Mouse (Mus musculus) ES-CJ7 (cell line): ENCODE measurements at regions not wholly inside any gene's neighbourhood (a gene's known extent, or its start where the extent isn't known, plus 50 kb on each side); places are given as distances from the start of the nearest gene placed in this dataset.

ENCODE experiments used
- DNase-seq: peaks from one replicate; pipeline ENCODE4 v3.0.0; 2011; ENCODE audit warnings: low read depth, low spot score

GRCm38 (mm10) chr11:95198196-95198595 lies 52.1 kb upstream of the Dlx4 start:
- DNase-seq = no peak

- DNase-seq = no peak
Measured at GRCm38 (mm10) chr11:95200971-95201370, 54.9 kb upstream of the Dlx4 start.

GRCm38 (mm10) chr11:95210185-95211030 lies 50.9 kb upstream of the Tac4 start:
- DNase-seq = peak; percentile 55

- no peak for DNase-seq
Measured at GRCm38 (mm10) chr11:95211031-95211425, 50.3 kb upstream of the Tac4 start.
